Mouse (Mus musculus) forebrain, embryonic 10.5 days (tissue): ENCODE data around the gene Rab11fip5. TPM values are rescaled to one million over a fixed set of nuclear protein-coding genes. Genes with fewer than 3 reads are reported as not detected.

Experiments
- DNase-seq: peaks from one replicate; pipeline ENCODE4 v3.0.0-alpha.2; 2017; ENCODE audit warnings: low spot score; ENCODE audit errors: extremely low spot score
- H3K27ac ChIP-seq: fragments of 300-500 bp; sonication (generic); 2 replicates; pipeline ENCODE4 v1.5.1; 2016; ENCODE audit warnings: mild to moderate bottlenecking
- H3K27me3 ChIP-seq: fragments of 300-500 bp; sonication (generic); 2 replicates; pipeline ENCODE4 v1.6.1; 2016; ENCODE audit warnings: mild to moderate bottlenecking; ENCODE audit not compliant: poor library complexity, severe bottlenecking
- H3K36me3 ChIP-seq: fragments of 300-500 bp; sonication (generic); replicated peaks from 2 replicates; pipeline ENCODE4 v1.6.1; 2016; ENCODE audit warnings: mild to moderate bottlenecking, moderate library complexity
- H3K4me1 ChIP-seq: fragments of 300-500 bp; sonication (generic); 2 replicates; pipeline ENCODE4 v1.6.1; 2016
- H3K4me3 ChIP-seq: fragments of 300-500 bp; sonication (generic); 2 replicates; pipeline ENCODE4 v1.5.1; 2016; ENCODE audit warnings: mild to moderate bottlenecking, moderate library complexity
- H3K9me3 ChIP-seq: fragments of 300-500 bp; sonication (generic); 2 replicates; pipeline ENCODE4 v1.6.1; 2016; ENCODE audit warnings: mild to moderate bottlenecking, moderate library complexity
- WGBS: fragments of 180-500 bp; shearing (Covaris S2); methylation state at CpG from one replicate; pipeline ENCODE4 v1.1.7; 2016; 5-methylcytosine and 5-hydroxymethylcytosine counted together
- polyA plus RNA-seq: library from polyadenylated mRNA; unstranded; fragments of >200 nt; fragmentation: Nextera tagmentation; extraction: Ambion mirVana; gene quantifications from 2 replicates; pipeline ENCODE4 v1.2.1, GENCODE M21; 2016

Rab11fip5 gene
- polyA plus RNA-seq, 1 experiment from 2014 or later: 3.1 TPM

GRCm38 (mm10) chr6:85356682-85357465 is 17.6 kb downstream of the Rab11fip5 start:
- 72% methylated on average over 4 of the region's 4 CpGs for WGBS
- no peaks in the 10 kb centered on the region for H3K9me3 ChIP-seq

GRCm38 (mm10) chr6:85355753-85356152 is 18.7 kb downstream of the Rab11fip5 start:
- no peaks in the 10 kb centered on the region for H3K36me3 ChIP-seq
- H3K9me3 ChIP-seq: no peaks in the 10 kb centered on the region
- 95% methylated on average over 2 of the region's 2 CpGs for WGBS

More at GRCm38 (mm10) chr6:85356682-85357465, 17.6 kb downstream of the Rab11fip5 start:
- Histone ChIP-seq H3K27ac (no peak overlapping the region), H3K4me3 (no peak overlapping the region), H3K4me1 (no peaks in the 10 kb centered on the region), H3K36me3 (no peaks in the 10 kb centered on the region), H3K27me3 (no peaks in the 10 kb centered on the region)
- DNase-seq: no peak

GRCm38 (mm10) chr6:85354709-85355108 is 19.7 kb downstream of the Rab11fip5 start:
- H3K4me1 ChIP-seq: no peaks in the 10 kb centered on the region
- no peaks in the 10 kb centered on the region for H3K9me3 ChIP-seq
- H3K4me3 ChIP-seq: no peak overlapping the region
- DNase-seq: no peak
- 82% methylated on average over 6 of the region's 6 CpGs for WGBS
- no peaks in the 10 kb centered on the region for H3K36me3 ChIP-seq
- H3K27ac ChIP-seq: no peak overlapping the region
- H3K27me3 ChIP-seq: no peaks in the 10 kb centered on the region

More at GRCm38 (mm10) chr6:85355753-85356152, 18.7 kb downstream of the Rab11fip5 start:
- Histone ChIP-seq H3K27me3 (no peaks in the 10 kb centered on the region), H3K27ac (no peak overlapping the region), H3K4me3 (no peak overlapping the region), H3K4me1 (no peaks in the 10 kb centered on the region)
- DNase-seq: no peak

GRCm38 (mm10) chr6:85353706-85354105 is 20.7 kb downstream of the Rab11fip5 start:
- H3K9me3 ChIP-seq: no peaks in the 10 kb centered on the region
- H3K4me1 ChIP-seq: no peaks in the 10 kb centered on the region
- no peak overlapping the region for H3K27ac ChIP-seq
- DNase-seq: no peak
- H3K27me3 ChIP-seq: no peaks in the 10 kb centered on the region
- no peak overlapping the region for H3K4me3 ChIP-seq
- H3K36me3 ChIP-seq: no peaks in the 10 kb centered on the region
- WGBS: 62% methylated on average over 3 of the region's 3 CpGs

GRCm38 (mm10) chr6:85350157-85350556 is 24.3 kb downstream of the Rab11fip5 start:
- H3K27ac ChIP-seq: no peak overlapping the region
- no peak for DNase-seq
- H3K4me3 ChIP-seq: no peak overlapping the region
- H3K27me3 ChIP-seq: peaks cover 23% of the 10 kb centered on the region
- WGBS: 88% methylated on average over 1 of the region's 1 CpGs
- H3K36me3 ChIP-seq: no peaks in the 10 kb centered on the region
- H3K9me3 ChIP-seq: no peaks in the 10 kb centered on the region
- H3K4me1 ChIP-seq: peaks cover 8% of the 10 kb centered on the region

GRCm38 (mm10) chr6:85349246-85349645 is 25.2 kb downstream of the Rab11fip5 start:
- H3K27me3 ChIP-seq: peaks cover 31% of the 10 kb centered on the region

GRCm38 (mm10) chr6:85348133-85348532 is 26.3 kb downstream of the Rab11fip5 start:
- WGBS: 92% methylated on average over 11 of the region's 11 CpGs
- peaks cover 35% of the 10 kb centered on the region for H3K27me3 ChIP-seq
- H3K4me1 ChIP-seq: peaks cover 8% of the 10 kb centered on the region
- no peaks in the 10 kb centered on the region for H3K9me3 ChIP-seq
- H3K36me3 ChIP-seq: no peaks in the 10 kb centered on the region
- no peak overlapping the region for H3K4me3 ChIP-seq
- DNase-seq: no peak
- no peak overlapping the region for H3K27ac ChIP-seq

More at GRCm38 (mm10) chr6:85349246-85349645, 25.2 kb downstream of the Rab11fip5 start:
- no peaks in the 10 kb centered on the region for H3K9me3 ChIP-seq
- no peaks in the 10 kb centered on the region for H3K36me3 ChIP-seq
- DNase-seq: no peak
- no peak overlapping the region for H3K27ac ChIP-seq
- H3K4me3 ChIP-seq: no peak overlapping the region
- whole genome bisulfite sequencing: 78% methylated on average over 7 of the region's 7 CpGs
- H3K4me1 ChIP-seq: peaks cover 8% of the 10 kb centered on the region

- 45% methylated on average over 6 of the region's 6 CpGs for WGBS
Observed at GRCm38 (mm10) chr6:85346028-85346634, 28.3 kb downstream of the Rab11fip5 start.

GRCm38 (mm10) chr6:85344929-85345328 is 29.5 kb downstream of the Rab11fip5 start:
- Histone ChIP-seq H3K4me3 (no peak overlapping the region), H3K9me3 (no peaks in the 10 kb centered on the region), H3K27ac (no peak overlapping the region), H3K27me3 (peaks cover 68% of the 10 kb centered on the region), H3K36me3 (no peaks in the 10 kb centered on the region), H3K4me1 (peaks cover 14% of the 10 kb centered on the region)
- DNase-seq: no peak

More at GRCm38 (mm10) chr6:85346028-85346634, 28.3 kb downstream of the Rab11fip5 start:
- peak; percentile 86 for DNase-seq
- Histone ChIP-seq H3K27ac (no peak overlapping the region), H3K4me1 (peaks cover 14% of the 10 kb centered on the region), H3K27me3 (peaks cover 56% of the 10 kb centered on the region), H3K9me3 (no peaks in the 10 kb centered on the region), H3K4me3 (no peak overlapping the region), H3K36me3 (no peaks in the 10 kb centered on the region)

GRCm38 (mm10) chr6:85343027-85343426 is 31.4 kb downstream of the Rab11fip5 start:
- no peaks in the 10 kb centered on the region for H3K36me3 ChIP-seq
- H3K4me1 ChIP-seq: peaks cover 14% of the 10 kb centered on the region
- no peak overlapping the region for H3K27ac ChIP-seq
- DNase-seq: no peak
- H3K9me3 ChIP-seq: no peaks in the 10 kb centered on the region
- peaks cover 64% of the 10 kb centered on the region for H3K27me3 ChIP-seq
- H3K4me3 ChIP-seq: no peak overlapping the region
- WGBS: 89% methylated on average over 8 of the region's 8 CpGs

- H3K27me3 ChIP-seq: peaks cover 63% of the 10 kb centered on the region
- H3K4me3 ChIP-seq: no peak overlapping the region
- H3K9me3 ChIP-seq: no peaks in the 10 kb centered on the region
- H3K27ac ChIP-seq: no peak overlapping the region
- no peak for DNase-seq
- H3K36me3 ChIP-seq: no peaks in the 10 kb centered on the region
- 75% methylated on average over 13 of the region's 13 CpGs for WGBS
- H3K4me1 ChIP-seq: peaks cover 14% of the 10 kb centered on the region
Observed at GRCm38 (mm10) chr6:85341814-85342501, 32.5 kb downstream of the Rab11fip5 start.

GRCm38 (mm10) chr6:85340184-85340583 is 34.2 kb downstream of the Rab11fip5 start:
- Histone ChIP-seq H3K4me3 (no peak overlapping the region), H3K4me1 (peaks cover 11% of the 10 kb centered on the region), H3K27ac (no peak overlapping the region), H3K9me3 (no peaks in the 10 kb centered on the region), H3K27me3 (peaks cover 71% of the 10 kb centered on the region), H3K36me3 (no peaks in the 10 kb centered on the region)
- 78% methylated on average over 12 of the region's 12 CpGs for WGBS
- no peak for DNase-seq
